Mouse (Mus musculus): Measurements from ENCODE around the gene Gpr143. TPM values are rescaled to one million over a fixed set of nuclear protein-coding genes. Genes with fewer than 3 reads are reported as not detected.

The Gpr143 gene
- polyA plus RNA-seq (2016; fragmentation: Nextera tagmentation; extraction: Ambion mirVana): 0.19 and 0.30 TPM in 2 replicates

GRCm38 (mm10) chrX:152781720-152782403 lies at the start of gene Gpr143:
Gpr143 (plus strand) TSS chrX:152781921.
- peaks cover 69% of the 10 kb centered on the region for H3K27me3 ChIP-seq (replicated peaks; ENCODE audit: low read depth, poor library complexity, severe bottlenecking)
- H3K4me3 ChIP-seq: peak within 1 kb of the TSS; percentile 42
- 20% methylated on average over 26 of the region's 26 CpGs for WGBS

GRCm38 (mm10) chrX:152735283-152735682 lies 46.4 kb upstream of the Gpr143 start:
- H3K4me1 ChIP-seq: no peaks in the 10 kb centered on the region
- no peak overlapping the region for H3K4me3 ChIP-seq
- H3K9me3 ChIP-seq: no peaks in the 10 kb centered on the region
- H3K27ac ChIP-seq (replicated peaks): no peak overlapping the region
- H3K36me3 ChIP-seq (replicated peaks): no peaks in the 10 kb centered on the region
- H3K27me3 ChIP-seq (replicated peaks; ENCODE audit: low read depth, poor library complexity, severe bottlenecking): peaks cover 85% of the 10 kb centered on the region
- DNase-seq (ENCODE audit: low spot score): no peak

More at GRCm38 (mm10) chrX:152781720-152782403, at the start of gene Gpr143:
- 0 out of 2 replicates have a peak, but pooled peaks cover 6% of the 10 kb centered on the region for H3K4me1 ChIP-seq
- no peak within 1 kb of the TSS for H3K27ac ChIP-seq (replicated peaks)
- no peaks in the 10 kb centered on the region for H3K36me3 ChIP-seq (replicated peaks)
- DNase-seq (ENCODE audit: low spot score): peak; percentile 20
- H3K9me3 ChIP-seq: no peaks in the 10 kb centered on the region

GRCm38 (mm10) chrX:152738191-152738590 lies 43.5 kb upstream of the Gpr143 start:
- no peaks in the 10 kb centered on the region for H3K9me3 ChIP-seq
- no peak for DNase-seq (ENCODE audit: low spot score)
- no peak overlapping the region for H3K27ac ChIP-seq (replicated peaks)
- no peaks in the 10 kb centered on the region for H3K4me1 ChIP-seq
- H3K36me3 ChIP-seq (replicated peaks): no peaks in the 10 kb centered on the region
- WGBS: 76% methylated on average over 2 of the region's 2 CpGs
- peaks cover 93% of the 10 kb centered on the region for H3K27me3 ChIP-seq (replicated peaks; ENCODE audit: low read depth, poor library complexity, severe bottlenecking)
- H3K4me3 ChIP-seq: no peak overlapping the region

- H3K9me3 ChIP-seq: no peaks in the 10 kb centered on the region
- H3K4me1 ChIP-seq: no peaks in the 10 kb centered on the region
- H3K36me3 ChIP-seq (replicated peaks): no peaks in the 10 kb centered on the region
- peaks cover 96% of the 10 kb centered on the region for H3K27me3 ChIP-seq (replicated peaks; ENCODE audit: low read depth, poor library complexity, severe bottlenecking)
- WGBS: 79% methylated on average over 4 of the region's 4 CpGs
- no peak for DNase-seq (ENCODE audit: low spot score)
- H3K27ac ChIP-seq (replicated peaks): no peak overlapping the region
- no peak overlapping the region for H3K4me3 ChIP-seq
Measured at GRCm38 (mm10) chrX:152738759-152739368, 42.9 kb upstream of the Gpr143 start.

- H3K9me3 ChIP-seq: no peaks in the 10 kb centered on the region
- H3K27ac ChIP-seq (replicated peaks): no peak overlapping the region
- no peaks in the 10 kb centered on the region for H3K4me1 ChIP-seq
- H3K36me3 ChIP-seq (replicated peaks): no peaks in the 10 kb centered on the region
- H3K4me3 ChIP-seq: no peak overlapping the region
- H3K27me3 ChIP-seq (replicated peaks; ENCODE audit: low read depth, poor library complexity, severe bottlenecking): peaks cover 96% of the 10 kb centered on the region
- DNase-seq (ENCODE audit: low spot score): no peak
Measured at GRCm38 (mm10) chrX:152743642-152744041, 38.1 kb upstream of the Gpr143 start.

- H3K9me3 ChIP-seq: no peaks in the 10 kb centered on the region
- 82% methylated on average over 2 of the region's 2 CpGs for WGBS
Measured at GRCm38 (mm10) chrX:152745925-152746324, 35.8 kb upstream of the Gpr143 start.

GRCm38 (mm10) chrX:152755819-152756218 lies 25.9 kb upstream of the Gpr143 start:
- Histone ChIP-seq H3K4me1 (no peaks in the 10 kb centered on the region), H3K27ac (replicated peaks) (no peak overlapping the region), H3K4me3 (no peak overlapping the region), H3K9me3 (no peaks in the 10 kb centered on the region), H3K36me3 (replicated peaks) (no peaks in the 10 kb centered on the region), H3K27me3 (replicated peaks; ENCODE audit: low read depth, poor library complexity, severe bottlenecking) (peaks cover 16% of the 10 kb centered on the region; the same call in 1 of the 2 replicates)
- 94% methylated on average over 1 of the region's 1 CpGs for WGBS
- DNase-seq (ENCODE audit: low spot score): no peak

More at GRCm38 (mm10) chrX:152745925-152746324, 35.8 kb upstream of the Gpr143 start:
- Histone ChIP-seq H3K4me3 (no peak overlapping the region), H3K4me1 (no peaks in the 10 kb centered on the region), H3K27ac (replicated peaks) (no peak overlapping the region), H3K36me3 (replicated peaks) (no peaks in the 10 kb centered on the region), H3K27me3 (replicated peaks; ENCODE audit: low read depth, poor library complexity, severe bottlenecking) (peaks cover 88% of the 10 kb centered on the region)
- DNase-seq (ENCODE audit: low spot score): no peak

- H3K4me3 ChIP-seq: no peak overlapping the region
- H3K4me1 ChIP-seq: no peaks in the 10 kb centered on the region
- no peak overlapping the region for H3K27ac ChIP-seq (replicated peaks)
- 95% methylated on average over 5 of the region's 5 CpGs for WGBS
- H3K36me3 ChIP-seq (replicated peaks): no peaks in the 10 kb centered on the region
- H3K9me3 ChIP-seq: no peaks in the 10 kb centered on the region
- H3K27me3 ChIP-seq (replicated peaks; ENCODE audit: low read depth, poor library complexity, severe bottlenecking): peaks cover 16% of the 10 kb centered on the region; the same call in 1 of the 2 replicates
- DNase-seq (ENCODE audit: low spot score): no peak
Measured at GRCm38 (mm10) chrX:152756293-152756692, 25.4 kb upstream of the Gpr143 start.

GRCm38 (mm10) chrX:152762437-152762836 lies 19.3 kb upstream of the Gpr143 start:
- H3K27ac ChIP-seq (replicated peaks): no peak overlapping the region
- H3K27me3 ChIP-seq (replicated peaks; ENCODE audit: low read depth, poor library complexity, severe bottlenecking): peaks cover 20% of the 10 kb centered on the region
- no peak overlapping the region for H3K4me3 ChIP-seq
- 0 out of 2 replicates have a peak, but pooled peaks cover 3% of the 10 kb centered on the region for H3K4me1 ChIP-seq
- 55% methylated on average over 2 of the region's 2 CpGs for WGBS
- H3K9me3 ChIP-seq: no peaks in the 10 kb centered on the region
- DNase-seq (ENCODE audit: low spot score): no peak
- no peaks in the 10 kb centered on the region for H3K36me3 ChIP-seq (replicated peaks)

GRCm38 (mm10) chrX:152762855-152763254 lies 18.9 kb upstream of the Gpr143 start:
- Histone ChIP-seq H3K27me3 (replicated peaks; ENCODE audit: low read depth, poor library complexity, severe bottlenecking) (peaks cover 24% of the 10 kb centered on the region), H3K27ac (replicated peaks) (no peak overlapping the region), H3K9me3 (no peaks in the 10 kb centered on the region), H3K4me1 (0 out of 2 replicates have a peak, but pooled peaks cover 3% of the 10 kb centered on the region), H3K4me3 (no peak overlapping the region), H3K36me3 (replicated peaks) (no peaks in the 10 kb centered on the region)
- DNase-seq (ENCODE audit: low spot score): no peak
- 62% methylated on average over 2 of the region's 2 CpGs for WGBS

GRCm38 (mm10) chrX:152764171-152764570 lies 17.6 kb upstream of the Gpr143 start:
- no peak for DNase-seq (ENCODE audit: low spot score)
- 56% methylated on average over 2 of the region's 2 CpGs for WGBS
- Histone ChIP-seq H3K27me3 (replicated peaks; ENCODE audit: low read depth, poor library complexity, severe bottlenecking) (peaks cover 37% of the 10 kb centered on the region), H3K36me3 (replicated peaks) (no peaks in the 10 kb centered on the region), H3K9me3 (no peaks in the 10 kb centered on the region), H3K27ac (replicated peaks) (no peak overlapping the region), H3K4me3 (no peak overlapping the region), H3K4me1 (0 out of 2 replicates have a peak, but pooled peaks cover 3% of the 10 kb centered on the region)

GRCm38 (mm10) chrX:152768891-152769599 lies 12.7 kb upstream of the Gpr143 start, which contains the start of gene Shroom2:
Shroom2 (minus strand) TSS chrX:152769465.
- H3K36me3 ChIP-seq (replicated peaks): no peaks in the 10 kb centered on the region
- peak; percentile 45 for DNase-seq (ENCODE audit: low spot score)
- 14% methylated on average over 55 of the region's 55 CpGs for WGBS

More at GRCm38 (mm10) chrX:152768891-152769599, 12.7 kb upstream of the Gpr143 start, which contains the start of gene Shroom2:
- peak within 1 kb of the TSS; percentile 67 for H3K4me3 ChIP-seq
- peaks cover 58% of the 10 kb centered on the region for H3K27me3 ChIP-seq (replicated peaks; ENCODE audit: low read depth, poor library complexity, severe bottlenecking)
- 0 out of 2 replicates have a peak, but pooled peaks cover 3% of the 10 kb centered on the region for H3K4me1 ChIP-seq
- H3K9me3 ChIP-seq: no peaks in the 10 kb centered on the region
- peak within 1 kb of the TSS; percentile 85 for H3K27ac ChIP-seq (replicated peaks)
